Mouse (Mus musculus) right cerebral cortex, postnatal 10 days (tissue): ENCODE measurements around the gene Bmp8b.
"Not testable (repeated sequence)": the region's sequence is repeated elsewhere in the genome, so short reads cannot be mapped to it uniquely, and the experiment has no call there.

ENCODE experiments used
- DNase-seq, 2 experiments: peaks; one replicate each; pipeline ENCODE4 v3.0.0; 2021; ENCODE audit warnings: low spot score in 2 of 2

The Bmp8b gene

DNA sequence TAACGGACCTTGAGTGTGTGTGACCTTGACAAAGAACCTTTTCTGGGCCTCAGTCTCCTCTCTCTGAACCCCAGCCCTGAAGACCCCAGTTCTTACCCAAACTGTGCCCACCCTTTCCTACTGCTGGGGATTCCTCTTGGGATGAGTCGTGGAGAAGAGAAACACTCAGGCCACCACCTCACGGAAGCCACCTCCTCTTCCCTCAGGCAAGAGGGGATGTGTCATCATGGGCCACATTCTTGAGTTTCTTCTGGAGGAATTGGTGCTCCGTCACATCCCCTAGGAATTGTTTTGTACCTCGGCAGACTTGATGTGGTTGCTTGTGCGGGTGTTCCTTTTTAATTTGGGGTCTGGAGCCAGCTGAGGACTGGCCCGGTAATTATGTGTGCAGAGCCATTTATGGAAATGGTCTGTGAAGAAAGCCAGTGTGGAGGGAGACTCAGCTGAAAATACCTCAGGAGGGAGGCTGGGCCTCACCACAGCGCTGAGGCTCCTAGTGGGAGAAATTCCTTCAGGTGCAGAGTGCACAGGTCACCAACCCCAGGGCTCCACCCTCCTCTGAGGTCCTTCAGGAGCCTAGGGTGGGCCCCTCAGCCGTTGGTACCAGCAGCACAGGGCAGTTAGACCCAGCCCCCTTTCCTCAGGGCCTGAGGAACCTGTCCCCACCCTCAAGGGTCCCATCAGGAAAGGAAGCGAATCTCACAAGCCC is 6.5 kb downstream of the Bmp8b start:
- DNase-seq, result not testable (repeated sequence)

DNA sequence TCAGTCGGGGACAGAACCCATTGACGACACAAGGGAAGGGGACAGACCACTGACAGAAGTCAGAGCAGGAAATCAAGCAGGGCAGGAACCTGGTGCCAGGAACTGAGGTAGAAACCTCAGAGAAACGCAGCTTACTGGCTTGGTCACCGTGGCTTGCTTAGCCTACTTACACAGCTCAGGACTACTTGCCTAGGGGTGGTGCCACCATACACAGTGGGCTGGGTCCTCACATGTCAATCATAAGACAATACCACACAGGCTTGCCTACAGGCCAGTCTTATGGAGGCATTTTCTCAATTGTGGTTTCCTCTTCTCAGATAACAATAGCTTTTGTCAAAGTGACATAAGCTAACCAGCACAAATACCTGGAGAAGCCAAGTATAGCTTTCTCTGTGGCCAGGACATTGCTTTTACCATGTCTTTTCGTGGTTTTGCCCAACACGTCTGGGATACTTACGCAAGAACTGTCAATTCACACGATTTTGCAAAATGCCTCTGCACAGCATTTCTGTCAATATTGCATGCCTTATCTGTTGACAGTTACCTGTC is 7.3 kb downstream of the Bmp8b start:
- no peak for DNase-seq

DNA sequence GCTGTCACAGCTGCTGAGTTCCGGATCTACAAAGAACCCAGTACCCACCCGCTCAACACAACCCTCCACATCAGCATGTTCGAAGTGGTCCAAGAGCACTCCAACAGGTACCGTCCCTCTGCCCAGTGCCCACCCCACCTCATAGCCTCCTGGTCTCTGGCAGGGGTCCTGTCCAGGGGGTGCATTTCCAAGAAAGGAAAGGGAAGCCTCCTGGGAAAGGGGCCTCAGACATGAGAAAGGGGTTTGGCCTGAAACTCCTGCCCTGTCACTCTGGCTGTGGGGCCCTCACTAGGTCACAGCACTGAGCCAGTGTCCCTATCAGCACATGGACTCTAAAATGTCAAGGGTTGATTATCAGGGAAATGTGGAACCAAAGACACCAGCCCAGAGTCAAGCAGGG is 9.7 kb downstream of the Bmp8b start:
- DNase-seq, result not testable (repeated sequence)

DNA sequence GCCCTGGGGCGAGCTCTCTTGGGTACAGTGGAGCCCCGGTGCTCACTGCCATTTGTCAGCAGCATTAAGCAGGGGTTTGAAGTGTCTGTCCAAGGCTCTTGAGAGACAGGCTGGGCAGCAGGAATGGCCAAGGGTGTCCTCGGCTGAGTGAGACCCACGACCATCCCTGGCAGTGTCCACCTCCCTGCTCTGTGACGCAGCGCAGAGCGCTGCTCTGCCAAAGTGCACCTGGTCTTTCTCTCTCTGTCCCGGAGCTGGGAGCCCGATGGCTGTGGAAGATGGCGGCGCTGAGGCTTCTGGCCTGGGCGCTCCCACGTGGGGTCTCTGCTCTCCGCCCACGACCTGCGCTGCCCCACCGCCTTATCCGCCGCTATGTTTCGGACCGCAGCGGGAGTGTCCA is 11.0 kb downstream of the Bmp8b start, which contains the start of gene Oxct2b:
TSS of gene Oxct2b (plus strand) at position 256 of the 400 bp plus-strand sequence.
- DNase-seq, result no peak

DNA sequence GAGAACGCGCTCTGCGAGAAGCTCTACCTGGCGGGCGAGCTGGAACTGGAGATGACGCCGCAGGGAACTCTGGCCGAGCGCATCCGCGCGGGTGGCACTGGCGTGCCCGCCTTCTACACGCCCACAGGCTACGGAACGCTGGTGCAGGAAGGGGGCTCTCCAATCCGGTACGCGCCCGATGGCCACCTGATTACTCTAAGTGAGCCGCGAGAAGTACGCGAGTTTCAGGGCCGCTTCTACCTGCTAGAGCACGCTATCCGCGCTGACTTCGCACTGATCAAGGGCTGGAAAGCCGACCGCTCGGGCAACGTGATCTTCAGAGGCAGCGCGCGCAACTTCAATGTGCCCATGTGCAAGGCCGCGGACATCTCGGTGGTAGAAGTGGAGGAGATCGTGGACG is 11.7 kb downstream of the Bmp8b start:
- DNase-seq, result peak; percentile 52 to 64

DNA sequence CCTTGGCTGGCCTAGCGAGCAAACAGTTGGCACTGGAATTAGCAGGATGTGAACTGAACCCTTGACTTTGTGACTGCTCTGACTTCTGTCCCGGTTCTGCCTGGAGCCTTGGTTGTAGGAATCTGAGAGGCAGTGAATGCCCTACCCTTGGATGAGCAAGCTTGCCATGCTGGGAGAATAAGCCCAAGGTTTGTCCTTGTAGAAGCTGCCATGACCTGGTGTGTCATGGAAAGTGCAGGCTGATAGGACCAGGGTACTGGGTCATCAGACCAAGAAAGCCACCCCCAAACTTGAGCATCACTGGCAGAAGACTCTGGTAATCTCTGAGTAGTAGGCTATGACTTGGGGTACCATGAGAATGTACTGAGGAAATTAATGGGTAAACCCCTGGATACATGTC is 16.3 kb downstream of the Bmp8b start:
- DNase-seq, result no peak

DNA sequence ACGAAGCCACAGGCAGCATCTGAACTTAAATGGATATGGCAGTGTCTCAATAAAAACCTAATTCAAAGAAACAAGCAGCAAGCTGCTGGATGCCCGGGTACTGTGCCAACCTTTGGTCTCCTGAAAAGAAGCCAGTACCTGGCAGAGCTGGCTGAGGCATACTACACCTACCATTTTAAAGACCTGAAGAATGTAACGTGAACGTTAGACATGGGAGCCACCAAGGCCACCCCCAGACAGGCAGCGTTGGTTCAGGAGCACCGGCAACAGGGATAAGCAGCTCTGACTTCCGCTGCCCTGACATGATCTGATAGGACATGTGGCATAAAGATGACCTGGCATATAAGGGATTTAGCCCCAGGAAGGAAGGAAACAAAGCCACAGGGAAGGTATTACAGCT is 21.7 kb downstream of the Bmp8b start:
- DNase-seq, result no peak

DNA sequence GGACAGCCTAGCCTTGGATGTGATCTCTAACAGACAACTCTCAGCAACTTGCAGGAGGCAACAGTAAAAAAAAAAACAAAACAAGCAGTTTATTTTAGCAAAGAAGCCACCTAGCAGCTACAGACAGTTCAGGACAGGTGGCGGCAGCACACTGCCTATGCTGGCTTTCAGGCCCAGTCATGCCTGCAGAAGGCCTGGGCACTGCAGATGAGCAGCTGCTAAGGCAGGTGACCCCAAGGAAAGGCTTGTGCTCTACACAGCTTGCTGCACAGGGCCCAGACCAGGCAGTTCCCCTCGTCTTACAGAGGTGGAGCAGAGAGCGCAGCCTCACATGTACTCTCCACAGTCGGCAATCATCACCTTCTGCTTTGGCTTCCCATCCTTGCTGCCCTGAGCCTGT is 22.1 kb downstream of the Bmp8b start:
- DNase-seq, result no peak

DNA sequence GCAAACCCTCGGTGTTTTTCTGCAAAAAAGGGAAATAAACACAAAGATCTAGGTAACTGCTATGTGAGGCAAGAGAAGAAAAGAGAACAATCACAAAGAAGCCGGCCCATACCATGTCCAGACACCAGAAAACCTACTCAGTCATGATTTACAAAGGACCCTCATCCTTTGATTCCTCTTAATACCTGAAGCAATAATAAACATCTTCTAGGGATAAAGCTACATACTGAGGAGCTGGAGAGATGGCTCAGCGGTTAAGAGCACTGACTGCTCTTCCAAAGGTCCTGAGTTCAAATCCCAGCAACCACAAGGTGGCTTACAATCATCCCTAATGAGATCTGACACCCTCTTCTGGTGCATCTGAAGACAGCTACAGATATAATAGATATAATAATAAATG is 32.6 kb downstream of the Bmp8b start:
- no peak for DNase-seq

DNA sequence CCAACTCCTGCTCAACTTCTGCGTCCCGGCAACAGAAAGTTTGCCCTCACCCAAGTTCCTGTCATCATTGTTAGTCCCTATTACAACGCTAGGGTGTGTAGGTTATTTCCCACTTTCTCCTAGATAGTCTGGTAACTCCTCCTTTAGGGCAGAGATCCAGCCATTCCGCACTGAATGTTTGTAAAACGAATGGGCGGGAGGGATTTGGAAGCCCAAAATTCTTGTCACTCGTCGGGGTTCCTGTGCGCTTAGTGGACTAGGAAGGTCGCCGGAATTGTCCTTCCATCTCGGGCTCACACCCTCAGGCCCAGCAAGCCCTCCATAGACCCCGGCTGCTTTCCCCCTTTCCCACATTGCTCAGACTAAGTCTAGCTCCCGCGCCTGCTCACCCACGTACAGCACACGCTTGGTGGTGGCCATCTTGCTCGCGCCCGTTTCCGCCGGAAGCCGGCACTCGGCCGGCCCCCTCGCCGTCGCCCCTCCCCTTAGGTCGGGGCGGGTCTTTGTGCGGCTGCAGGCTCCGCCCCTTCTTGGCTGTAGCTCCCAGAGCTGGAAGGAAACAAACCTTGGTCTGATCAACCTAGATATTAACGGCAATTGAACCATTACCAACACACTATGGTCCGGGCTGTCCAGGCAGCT is 34.7 kb downstream of the Bmp8b start, which contains the start of gene Ppie:
TSS of gene Ppie (minus strand) at position 439 of the 642 bp plus-strand sequence.
- DNase-seq, result peak; percentile 84 to 85

DNA sequence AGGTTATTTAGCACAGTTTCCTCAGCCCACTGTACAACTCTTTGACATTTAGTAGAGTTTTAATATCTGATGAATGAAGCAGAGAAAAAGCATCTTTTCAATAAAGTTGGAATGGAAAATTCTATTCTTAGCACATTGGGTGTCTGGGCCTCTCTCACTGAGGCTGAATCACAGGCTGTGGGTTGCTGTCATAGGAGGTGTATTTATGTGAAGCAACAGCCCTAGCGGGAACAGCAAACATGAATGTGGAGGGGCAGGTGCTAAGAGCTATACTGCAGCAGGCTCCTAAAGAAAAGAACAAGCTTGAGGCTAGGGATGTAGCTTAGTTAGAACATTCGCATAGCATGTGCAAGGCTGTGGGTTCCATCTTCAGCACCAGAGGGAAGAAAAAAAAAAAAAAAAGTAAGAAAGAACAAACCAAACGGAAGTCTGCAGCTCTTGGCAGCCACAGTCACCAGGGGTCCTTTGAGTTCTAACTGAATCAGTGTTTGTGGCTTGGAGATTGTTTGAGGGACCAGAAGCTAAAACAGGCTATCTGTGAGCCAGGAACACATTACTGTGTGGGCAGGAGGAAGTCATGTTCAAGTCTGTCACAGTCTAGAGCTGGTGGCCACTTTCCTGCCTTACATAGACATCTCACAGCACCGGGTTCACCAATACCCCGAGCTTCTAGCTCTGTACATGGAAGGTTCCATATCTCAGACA is 42.6 kb downstream of the Bmp8b start:
- no peak for DNase-seq

DNA sequence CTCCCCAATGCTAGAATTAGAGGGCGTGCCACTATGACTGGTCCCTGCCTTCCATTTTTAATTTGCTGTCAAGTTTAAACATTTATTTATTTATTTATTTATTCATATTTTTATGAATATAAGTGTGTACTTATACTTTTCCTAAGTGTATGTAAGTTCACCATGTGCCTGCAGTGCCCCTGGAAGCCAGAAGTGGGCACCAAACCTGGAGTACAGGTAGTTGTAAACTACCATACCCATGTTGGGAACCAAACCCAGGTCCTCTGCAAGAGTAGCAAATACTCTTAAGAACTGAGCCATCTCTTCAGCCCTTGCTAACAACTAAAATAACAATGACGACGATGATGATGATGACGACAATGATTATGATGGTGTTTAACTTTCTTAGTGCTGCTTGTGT is 47.0 kb downstream of the Bmp8b start:
- no peak for DNase-seq

DNA sequence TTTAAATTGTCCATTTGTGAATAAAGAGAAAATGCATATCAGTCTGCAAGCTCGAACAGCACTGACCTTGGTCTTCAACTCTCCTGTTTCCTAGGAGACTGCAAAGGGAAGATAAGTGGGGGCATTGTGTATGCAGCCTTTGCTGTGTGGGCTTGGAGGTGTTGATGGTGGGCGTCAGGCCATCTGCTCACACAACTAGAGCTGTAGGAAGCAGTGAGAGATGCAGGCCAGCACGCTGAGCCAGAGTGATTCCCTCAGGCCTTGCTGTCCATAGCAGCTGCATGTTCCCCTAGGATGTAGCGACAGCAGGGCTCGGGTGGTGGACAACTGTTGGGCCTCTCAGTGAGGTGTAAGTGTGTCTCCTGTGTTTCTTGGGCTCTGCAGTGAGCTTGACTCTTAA is 48.0 kb downstream of the Bmp8b start:
- DNase-seq, result peak; percentile 79 to 91

DNA sequence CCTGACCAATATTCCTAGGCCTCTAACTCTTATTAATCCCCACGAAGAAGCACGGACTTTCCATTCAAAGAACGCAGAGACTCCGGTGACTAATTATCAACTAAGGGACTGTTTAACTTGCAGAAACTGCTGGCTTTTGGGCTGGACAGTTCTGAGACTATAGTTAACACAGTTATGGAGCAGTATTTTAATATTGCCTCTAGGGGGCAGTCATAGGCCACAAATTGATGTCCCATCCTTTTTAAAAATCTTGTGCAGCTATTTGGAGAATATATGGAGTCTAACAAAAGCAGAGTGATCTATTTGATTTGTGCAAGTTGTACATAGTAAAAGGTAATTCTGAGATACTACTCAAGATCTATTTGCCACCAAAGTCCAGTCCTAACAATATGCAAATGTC is 50.0 kb downstream of the Bmp8b start:
- DNase-seq, result peak; percentile 46 to 59

DNA sequence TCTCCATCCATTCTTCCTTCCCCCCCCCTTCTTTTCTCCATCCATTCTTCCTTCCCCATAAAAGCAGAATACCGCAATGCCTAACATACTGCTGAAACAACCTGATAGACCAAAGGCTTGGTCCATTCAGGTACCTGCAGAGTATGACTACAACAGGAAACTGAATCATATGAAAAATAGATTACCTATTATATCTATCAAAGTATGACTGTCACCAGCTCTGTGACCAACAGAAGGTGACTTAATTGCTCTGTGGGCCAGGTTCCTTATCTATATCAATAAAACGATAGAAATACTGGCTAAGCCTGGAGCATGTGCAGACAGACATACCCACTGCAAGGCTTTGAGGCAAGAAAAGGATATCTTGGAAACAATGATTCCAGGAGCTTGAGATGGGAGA is 50.5 kb downstream of the Bmp8b start:
- no peak for DNase-seq

DNA sequence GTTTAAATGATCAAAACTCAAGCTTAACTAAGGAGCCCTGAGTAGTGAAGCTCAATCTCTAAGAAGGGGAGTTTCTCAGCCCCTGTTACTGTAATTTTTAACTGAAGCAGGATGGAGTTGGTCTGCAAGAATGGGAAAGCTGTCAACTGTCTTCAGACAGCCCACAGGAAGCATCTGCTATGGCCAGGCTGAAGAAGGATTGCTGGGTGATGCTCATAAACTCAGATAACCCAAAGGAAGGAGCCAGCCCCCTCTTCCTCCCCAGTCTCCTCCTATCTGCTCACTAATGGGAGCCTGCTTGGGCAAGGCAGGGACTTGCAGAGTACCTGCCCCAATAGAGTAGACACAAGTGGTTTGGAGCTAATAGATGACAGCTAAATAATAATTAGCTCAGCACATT is 50.9 kb downstream of the Bmp8b start:
- no peak for DNase-seq

DNA sequence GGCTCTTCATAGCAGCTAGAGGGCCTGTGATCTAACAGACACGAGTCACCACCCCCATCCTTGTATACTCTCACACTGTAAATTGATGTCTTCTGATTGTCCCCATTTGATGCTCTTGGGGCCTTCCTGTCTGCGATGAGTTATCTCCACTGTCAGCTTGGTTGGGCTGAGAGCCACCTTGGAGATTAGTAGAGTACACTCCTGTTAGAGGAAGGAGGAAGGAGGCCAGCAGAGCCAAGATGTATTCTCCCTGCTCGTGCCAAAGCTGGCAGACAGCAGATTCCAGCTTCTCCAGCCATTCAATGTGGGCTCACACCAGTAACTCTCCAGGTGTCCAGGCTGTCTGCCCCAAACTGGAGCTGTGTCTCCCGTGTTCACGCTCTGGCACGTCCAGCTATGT is 55.6 kb downstream of the Bmp8b start:
- DNase-seq, result no peak

DNA sequence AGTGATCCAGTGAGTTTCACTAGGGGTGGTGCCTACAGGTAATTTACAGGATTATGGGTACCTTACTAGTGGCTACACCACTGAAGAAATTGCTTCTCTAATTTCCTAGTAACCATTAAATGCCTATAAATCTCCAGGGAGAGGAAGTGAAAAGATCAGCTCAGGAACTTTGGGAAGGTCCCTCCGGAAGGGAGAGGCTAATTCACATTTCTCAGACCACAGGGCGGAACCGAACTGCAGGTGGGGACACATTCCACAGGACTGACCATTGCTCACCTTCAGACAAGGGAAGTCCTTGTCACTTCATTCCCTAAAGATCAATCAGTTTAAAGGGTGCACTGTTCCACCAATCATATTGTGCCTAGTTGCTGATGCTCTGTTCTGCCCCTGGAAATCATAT is 56.3 kb downstream of the Bmp8b start:
- DNase-seq, result not testable (repeated sequence)

DNA sequence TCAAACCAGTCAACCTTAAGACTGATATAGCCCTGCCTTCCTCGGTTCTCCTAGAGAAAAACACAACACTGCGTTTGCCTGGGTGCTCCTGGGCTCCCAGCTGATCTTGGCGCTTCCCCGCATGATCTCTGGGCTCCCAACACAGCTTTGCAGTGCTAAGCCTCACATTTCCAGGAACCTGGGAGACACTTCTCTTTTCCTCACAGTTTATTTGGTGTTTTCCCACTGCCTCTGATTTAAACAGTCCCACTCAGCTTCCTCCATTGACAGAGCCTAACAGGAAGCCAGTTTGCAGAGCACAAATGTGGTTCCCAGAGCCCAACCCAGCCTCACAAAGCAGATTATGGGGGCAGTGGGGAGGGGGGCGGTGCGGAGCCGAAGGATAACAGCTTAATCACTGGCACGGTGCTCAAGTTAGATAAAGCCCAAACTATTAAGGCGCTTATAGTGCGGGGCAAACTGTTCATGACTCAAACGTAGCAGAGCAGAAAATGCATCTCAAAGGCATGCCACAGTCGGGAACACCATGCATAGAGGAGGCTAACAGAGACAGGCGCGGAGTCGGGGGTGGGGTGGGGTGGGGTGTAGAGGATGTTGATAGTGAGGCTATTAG is 57.4 kb downstream of the Bmp8b start:
- DNase-seq, result no peak

DNA sequence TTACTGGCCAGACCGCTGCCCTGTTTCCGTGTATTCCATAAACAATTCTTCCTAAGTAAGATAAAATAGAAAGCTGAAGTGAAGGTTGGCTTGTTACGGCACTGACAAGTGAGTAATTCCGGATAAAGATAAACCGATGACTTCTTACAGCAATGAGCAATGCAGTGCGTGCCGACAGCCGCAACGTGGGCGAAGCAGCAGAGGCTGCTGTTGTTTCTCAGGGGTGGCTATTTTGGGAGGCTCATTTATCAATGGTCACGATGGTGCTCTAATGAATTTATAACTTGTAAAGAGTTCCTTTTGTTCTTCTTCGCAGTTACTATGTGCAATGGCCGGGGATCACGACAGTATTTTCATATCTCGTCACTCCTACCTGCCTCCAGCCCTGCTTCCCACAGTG is 59.2 kb downstream of the Bmp8b start:
- no peak for DNase-seq

DNA sequence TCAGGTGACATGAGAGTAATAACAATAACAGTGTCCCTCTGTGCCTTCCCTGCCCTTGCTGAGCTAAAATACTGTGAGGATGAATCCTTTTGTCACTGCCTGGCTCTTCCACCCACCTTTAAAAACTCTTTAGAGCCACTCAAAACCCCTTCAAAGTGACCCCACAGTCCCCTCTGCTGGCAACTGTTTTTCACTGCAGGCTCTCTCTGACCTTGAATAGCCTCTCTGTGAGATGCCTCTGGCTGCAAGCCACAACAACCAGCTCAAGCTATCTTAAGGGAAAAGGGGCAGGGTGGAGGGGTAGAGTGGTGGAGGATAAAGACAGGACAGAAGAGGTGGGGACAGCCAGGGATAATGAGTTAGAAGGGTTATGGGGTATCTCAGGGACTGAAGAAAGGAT is 66.8 kb downstream of the Bmp8b start:
- no peak for DNase-seq
